Mouse (Mus musculus) CH12.LX (cell line): Measurements from ENCODE around the gene Atp13a3.

Experiments used
- CTCF ChIP-seq, 2 experiments: IDR thresholded peaks in 1 of 2; conservative IDR thresholded peaks in 1 of 2; 2 replicates each; pipeline ENCODE4 v1.5.1; 2011 to 2012; ENCODE audit warnings: low read depth in 2 of 2, low read length in 2 of 2, improper control_type of control experiment in 1 of 2, inconsistent platforms in 1 of 2, mild to moderate bottlenecking in 1 of 2, moderate library complexity in 1 of 2
- ETS1 ChIP-seq: conservative IDR thresholded peaks from 2 replicates; pipeline ENCODE4 v1.6.1; 2012; ENCODE audit warnings: low read depth, mild to moderate bottlenecking, inconsistent platforms, low read length, improper control_type of control experiment, moderate library complexity
- MAZ ChIP-seq: IDR thresholded peaks from 2 replicates; pipeline ENCODE4 v1.6.1; 2012; ENCODE audit warnings: low read depth, mild to moderate bottlenecking, inconsistent platforms, low read length, improper control_type of control experiment, moderate library complexity
- RAD21 ChIP-seq: IDR thresholded peaks from 2 replicates; pipeline ENCODE4 v1.6.1; 2011; ENCODE audit warnings: low read depth, mild to moderate bottlenecking, low read length, improper control_type of control experiment, moderate library complexity
- RCOR1 ChIP-seq: conservative IDR thresholded peaks from 2 replicates; pipeline ENCODE4 v1.6.1; 2012; ENCODE audit warnings: low read depth, mild to moderate bottlenecking, inconsistent platforms, low read length, improper control_type of control experiment
- UBTF ChIP-seq: IDR thresholded peaks from 2 replicates; pipeline ENCODE4 v1.6.1; 2012; ENCODE audit warnings: low read depth, mild to moderate bottlenecking, inconsistent platforms, low read length, improper control_type of control experiment, moderate library complexity
- USF1 ChIP-seq: IDR thresholded peaks from 2 replicates; pipeline ENCODE4 v1.6.1; 2014; ENCODE audit warnings: low read depth, mild to moderate bottlenecking, inconsistent platforms, low read length, improper control_type of control experiment

DNA sequence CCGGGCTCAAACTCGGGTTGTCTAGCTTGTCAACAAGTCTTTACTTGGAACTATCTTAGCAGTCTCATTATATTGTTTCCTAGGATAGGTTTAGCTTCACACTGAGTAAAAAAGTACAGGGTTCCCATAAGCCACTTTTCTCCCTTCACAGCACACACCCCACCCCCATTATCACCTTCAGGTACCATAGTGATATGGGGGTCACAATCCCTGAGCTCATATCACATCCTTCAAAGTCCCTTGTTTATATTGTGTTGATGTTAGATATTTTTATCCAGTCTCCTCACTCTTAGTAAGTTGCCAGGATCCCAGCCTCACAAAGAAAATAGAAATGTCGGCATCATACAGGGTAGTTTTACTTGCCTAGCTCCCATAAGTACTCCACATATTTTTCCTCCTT, 42.4 kb upstream of the Atp13a3 start:
- no peak for TF ChIP-seq ETS1
- no peak for TF ChIP-seq USF1
- TF ChIP-seq CTCF (conservative IDR thresholded peaks at IDR 0.05 in 1 of 2, IDR thresholded peaks at IDR 0.05 in 1 of 2; ENCODE audit: low read depth in 2 of 2, low read length in 2 of 2), result no peak
- TF ChIP-seq MAZ, result no peak
- TF ChIP-seq UBTF, result no peak
- no peak for TF ChIP-seq RCOR1
- TF ChIP-seq RAD21, result no peak
